9 mouse cellular contexts compared by ENCODE assay signal in the genomic region with DNA sequence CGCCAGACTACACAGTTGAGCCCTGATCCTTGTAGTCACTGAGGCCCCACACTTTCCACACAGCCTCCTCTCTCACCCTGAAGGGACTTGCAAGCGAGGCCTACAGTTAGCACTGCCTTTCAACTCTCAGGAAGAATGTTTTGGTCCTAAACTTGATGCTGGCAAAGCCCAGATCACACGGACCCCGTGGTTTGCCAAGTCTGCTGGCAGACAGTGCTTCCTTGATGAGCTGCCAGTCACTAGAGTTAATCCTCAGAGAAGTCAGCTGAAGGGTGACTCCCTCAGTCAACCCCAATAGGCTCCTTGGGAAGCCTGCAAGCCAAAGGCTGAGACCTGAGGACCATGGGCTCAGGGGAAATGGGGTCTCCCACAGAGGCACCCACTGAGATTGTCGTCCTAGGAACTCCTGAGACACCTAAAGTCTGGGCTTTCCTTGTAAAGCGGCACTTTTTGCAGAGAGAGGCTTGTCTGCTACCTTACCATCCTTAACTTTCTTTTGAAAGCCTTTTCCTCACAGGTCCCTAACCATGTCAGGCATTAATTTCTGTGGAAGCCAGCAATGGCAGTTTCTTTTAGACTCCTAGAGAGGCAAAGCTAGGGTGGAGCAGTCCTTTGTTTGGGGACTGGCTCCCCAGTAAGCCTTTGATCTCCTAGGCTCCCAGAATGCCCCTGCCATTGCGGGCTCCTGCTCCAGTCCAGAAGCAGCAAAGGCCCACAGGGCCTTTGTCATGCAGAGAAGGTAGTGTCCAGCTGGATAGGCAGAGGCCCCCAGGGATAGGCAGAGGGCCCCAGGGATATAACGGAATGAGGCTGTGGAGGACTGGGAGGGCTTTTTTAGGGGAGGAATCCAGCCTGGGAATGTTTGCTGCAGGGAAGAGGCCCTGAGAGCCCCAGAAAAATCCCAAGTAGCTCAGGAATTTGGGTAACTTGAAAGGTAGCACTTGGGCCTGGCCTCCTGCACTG. TPM values are rescaled to one million over a fixed set of nuclear protein-coding genes. Genes with fewer than 3 reads are reported as not detected.
DNase-seq lines count a peak whose midpoint lies in the region; ATAC-seq and TF ChIP-seq lines count a peak whose summit lies in the region.
"Had no signal": no experiment of that assay in that cellular context is flagged by ENCODE, and none has a peak within 500 bp of the region (broad histone marks: within the 10 kb centered on the region; RNA-seq: fewer than 3 reads in every experiment).

No protein-coding gene starts in this region.

- H3K9me3 ChIP-seq in heart, embryonic 12.5 days (replicated peaks) = no peaks in the 10 kb centered on the region

- H3K36me3 ChIP-seq in heart, embryonic 12.5 days = no peaks in the 10 kb centered on the region; the same call in 1 of the 2 replicates

- ATAC-seq in heart, embryonic 12.5 days (ENCODE audit: insufficient number of reproducible peaks, low FRiP score) = peak; percentile 27; the same call in 1 of the 2 replicates
- ATAC-seq in erythroid progenitor cell, adult 5-6 weeks (replicated peaks; ENCODE audit: low FRiP score, poor library complexity, severe bottlenecking) = no peak
- ATAC-seq in inflammation-experienced regulatory T-cells, adult 6 months = no peak

- H3K27ac ChIP-seq in layer of hippocampus, adult 2 months = peak overlapping the region; percentile 69
- H3K27ac ChIP-seq in heart, embryonic 12.5 days (ENCODE audit: poor library complexity, severe bottlenecking) = peak overlapping the region; percentile 84
- H3K27ac ChIP-seq: liver, embryonic 14.5 days had no signal

- no peaks in the 10 kb centered on the region for H3K27me3 ChIP-seq in heart, embryonic 12.5 days (replicated peaks)

- H3K4me1 ChIP-seq in heart, embryonic 12.5 days (replicated peaks) = peaks cover 25% of the 10 kb centered on the region

- no peak for TF ChIP-seq CTCF in layer of hippocampus, adult 2 months (conservative IDR thresholded peaks at IDR 0.05)

- DNase-seq in layer of hippocampus, adult 2 months (ENCODE audit: low spot score in 2 of 2) = no peak
- no peak for DNase-seq in layer of hippocampus, postnatal 25 days (ENCODE audit: extremely low spot score in 1 of 2, low spot score in 1 of 2)
- peak; percentile 76 for DNase-seq in embryo, embryonic 11 days
- DNase-seq in lung, postnatal 10 days = peak; percentile 54
- no peak for DNase-seq in layer of hippocampus, adult 11-12 months (ENCODE audit: low spot score)

- 40% methylated on average over 8 of the region's 8 CpGs for WGBS in heart, embryonic 12.5 days

- no peak overlapping the region for H3K9ac ChIP-seq in heart, embryonic 12.5 days
- H3K9ac ChIP-seq: liver, embryonic 14.5 days had no signal

- no peak overlapping the region for H3K4me3 ChIP-seq in layer of hippocampus, adult 2 months
- no peak overlapping the region for H3K4me3 ChIP-seq in heart, embryonic 12.5 days

- no peak overlapping the region for H3K4me2 ChIP-seq in heart, embryonic 12.5 days

RNA-seq across cellular contexts. Expression of gene Traf6, which starts 44.4 kb away (rescaled TPM):
- total RNA-seq in layer of hippocampus, adult 2 months (2021) = 10 to 100 TPM; 14.1 to 16.8 TPM
- total RNA-seq in layer of hippocampus, postnatal 25 days (2021) = 10 to 100 TPM; 14.0 to 14.7 TPM
- polyA plus RNA-seq in heart, embryonic 12.5 days (2016; fragmentation: Nextera tagmentation; extraction: Ambion mirVana) = 7.6 and 8.5 TPM in 2 replicates
- total RNA-seq in erythroid progenitor cell, adult 5-6 weeks (2015; ENCODE audit: low replicate concordance) = 7.2 and 9.6 TPM in 2 replicates
- 4.0 and 5.9 TPM in 2 replicates for total RNA-seq in erythroid progenitor cell, adult 5-6 weeks (2017; ENCODE audit: low replicate concordance)
- 10 to 100 TPM; 10.8 to 15.1 (median 14.4) TPM for polyA plus RNA-seq in inflammation-experienced regulatory T-cells, adult 6 months (2017; shearing (Covaris generic))

Comparison
In these comparisons a context has a peak if more than half of its experiments do, and no peak if none do; other contexts are left out.
1. DNase-seq: peak in embryo, embryonic 11 days (single experiment) and lung, postnatal 10 days (single experiment); none in layer of hippocampus, adult 2 months (0 of 2), layer of hippocampus, postnatal 25 days (0 of 2) and layer of hippocampus, adult 11-12 months (single experiment).